Mouse (Mus musculus): Measurements from ENCODE around the gene Fcgr2b. TPM values are rescaled to one million over a fixed set of nuclear protein-coding genes. Genes with fewer than 3 reads are reported as not detected.

Gene Fcgr2b
- 0.24 TPM in 1 of 2 replicates, not detected in the other for polyA plus RNA-seq (2016; fragmentation: Nextera tagmentation; extraction: Ambion mirVana)

DNA sequence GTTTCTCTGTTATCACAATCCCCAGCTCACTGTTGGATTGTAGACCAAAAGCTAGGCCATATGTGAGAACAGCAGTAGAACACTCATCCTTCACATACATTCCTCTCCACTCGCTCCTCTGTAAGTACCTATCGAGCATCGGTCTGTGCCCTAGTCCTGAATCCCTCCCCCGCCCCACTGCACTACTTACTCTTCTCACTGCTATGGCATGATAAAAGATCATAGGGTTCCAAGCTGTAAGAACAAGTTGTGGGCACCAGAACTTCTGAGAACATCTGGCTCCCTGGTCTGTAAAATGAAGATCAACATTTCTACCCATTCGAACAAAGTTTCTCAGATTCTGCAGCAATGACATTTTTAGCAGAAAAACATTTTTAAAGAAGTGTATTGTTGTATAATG is at the start of gene Fcgr2b:
Gene Fcgr2b, minus strand, starts transcription at position 101 of the 400 bp plus-strand sequence.
- no peak within 1 kb of the TSS for H3K9ac ChIP-seq
- no peak within 1 kb of the TSS for H3K27ac ChIP-seq
- no peaks in the 10 kb centered on the region for H3K4me1 ChIP-seq
- H3K9me3 ChIP-seq, result no peaks in the 10 kb centered on the region
- 89% methylated on average over 5 of the region's 5 CpGs for WGBS
- H3K4me3 ChIP-seq, result no peak within 1 kb of the TSS
- no peaks in the 10 kb centered on the region for H3K36me3 ChIP-seq
- no peak within 1 kb of the TSS for H3K4me2 ChIP-seq (replicated peaks)
- ATAC-seq (ENCODE audit: low FRiP score, low read depth), result no peak
- no peaks in the 10 kb centered on the region for H3K27me3 ChIP-seq (replicated peaks)

DNA sequence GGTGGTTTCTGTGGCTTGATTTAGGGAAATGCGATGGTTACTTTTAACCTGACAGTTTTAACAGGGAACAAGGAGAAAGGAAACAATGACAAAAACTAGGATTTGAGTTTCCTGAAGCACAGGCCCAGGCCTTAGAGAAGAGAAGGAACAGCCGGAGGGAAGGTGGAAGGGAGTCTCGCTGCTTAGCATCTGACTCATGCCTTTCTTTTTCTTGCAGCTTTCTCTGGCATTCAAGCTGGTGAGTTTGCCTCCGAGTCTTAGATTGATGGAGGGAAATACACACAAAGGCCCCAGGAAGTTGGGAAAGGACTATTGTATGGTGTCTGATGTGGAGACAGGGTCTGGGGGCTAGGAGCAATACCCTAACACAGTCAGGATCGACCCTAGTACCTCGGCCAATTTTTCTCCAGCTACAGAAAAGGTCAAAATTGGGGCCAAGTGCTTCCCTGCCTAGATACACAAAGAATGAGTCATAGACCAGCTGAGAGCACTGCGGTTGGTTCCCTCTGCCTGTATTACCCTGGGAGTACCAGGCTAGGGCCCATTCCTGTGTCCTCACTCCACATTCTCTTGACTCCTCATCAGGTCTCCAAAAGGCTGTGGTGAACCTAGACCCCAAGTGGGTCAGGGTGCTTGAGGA is 43.1 kb upstream of the Fcgr2b start:
- Histone ChIP-seq H3K27me3 (replicated peaks) (no peaks in the 10 kb centered on the region), H3K9ac (no peak overlapping the region), H3K4me1 (no peaks in the 10 kb centered on the region), H3K27ac (no peak overlapping the region), H3K9me3 (no peaks in the 10 kb centered on the region), H3K4me3 (no peak overlapping the region), H3K36me3 (no peaks in the 10 kb centered on the region), H3K4me2 (replicated peaks) (no peak overlapping the region)
- no peak for ATAC-seq (ENCODE audit: low FRiP score, low read depth)
- WGBS, result 77% methylated on average over 7 of the region's 7 CpGs

DNA sequence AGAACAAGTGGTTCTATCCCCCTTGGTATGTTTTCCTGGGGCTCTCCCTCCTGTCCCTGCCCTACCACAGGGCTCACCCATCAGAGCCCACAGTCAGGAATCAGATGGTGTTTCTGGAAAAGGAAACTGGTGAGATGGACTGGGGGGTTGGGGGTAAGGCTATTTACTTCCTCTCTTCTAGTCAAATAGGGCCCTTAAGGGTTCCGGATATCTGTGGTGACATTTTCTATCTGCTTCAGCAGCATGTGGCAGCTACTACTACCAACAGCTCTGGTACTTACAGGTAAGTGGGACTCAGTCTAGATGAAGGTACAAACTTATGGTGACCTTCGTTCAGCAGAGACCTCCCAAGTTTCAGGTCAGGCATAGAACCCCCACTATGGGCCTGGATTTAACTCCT is 42.4 kb upstream of the Fcgr2b start, which contains the start of gene Fcgr4:
Gene Fcgr4, plus strand, starts transcription at position 184 of the 400 bp plus-strand sequence.
- no peaks in the 10 kb centered on the region for H3K9me3 ChIP-seq
- 82% methylated on average over 2 of the region's 2 CpGs for WGBS
- H3K4me2 ChIP-seq (replicated peaks), result no peak within 1 kb of the TSS
- no peak within 1 kb of the TSS for H3K4me3 ChIP-seq
- no peaks in the 10 kb centered on the region for H3K36me3 ChIP-seq
- H3K27me3 ChIP-seq (replicated peaks), result no peaks in the 10 kb centered on the region
- ATAC-seq (ENCODE audit: low FRiP score, low read depth), result no peak
- H3K27ac ChIP-seq, result no peak within 1 kb of the TSS
- H3K9ac ChIP-seq, result no peak within 1 kb of the TSS
- H3K4me1 ChIP-seq, result no peaks in the 10 kb centered on the region

- no peak overlapping the region for H3K27ac ChIP-seq
- no peaks in the 10 kb centered on the region for H3K4me1 ChIP-seq
- H3K4me3 ChIP-seq, result no peak overlapping the region
- no peaks in the 10 kb centered on the region for H3K36me3 ChIP-seq
- no peak overlapping the region for H3K4me2 ChIP-seq (replicated peaks)
- no peaks in the 10 kb centered on the region for H3K27me3 ChIP-seq (replicated peaks)
- no peak for ATAC-seq (ENCODE audit: low FRiP score, low read depth)
- no peaks in the 10 kb centered on the region for H3K9me3 ChIP-seq
- H3K9ac ChIP-seq, result no peak overlapping the region
- 59% methylated on average over 6 of the region's 6 CpGs for WGBS
Observed at GRCm38 (mm10) chr1:171017468-171018158, 41.3 kb upstream of the Fcgr2b start.

DNA sequence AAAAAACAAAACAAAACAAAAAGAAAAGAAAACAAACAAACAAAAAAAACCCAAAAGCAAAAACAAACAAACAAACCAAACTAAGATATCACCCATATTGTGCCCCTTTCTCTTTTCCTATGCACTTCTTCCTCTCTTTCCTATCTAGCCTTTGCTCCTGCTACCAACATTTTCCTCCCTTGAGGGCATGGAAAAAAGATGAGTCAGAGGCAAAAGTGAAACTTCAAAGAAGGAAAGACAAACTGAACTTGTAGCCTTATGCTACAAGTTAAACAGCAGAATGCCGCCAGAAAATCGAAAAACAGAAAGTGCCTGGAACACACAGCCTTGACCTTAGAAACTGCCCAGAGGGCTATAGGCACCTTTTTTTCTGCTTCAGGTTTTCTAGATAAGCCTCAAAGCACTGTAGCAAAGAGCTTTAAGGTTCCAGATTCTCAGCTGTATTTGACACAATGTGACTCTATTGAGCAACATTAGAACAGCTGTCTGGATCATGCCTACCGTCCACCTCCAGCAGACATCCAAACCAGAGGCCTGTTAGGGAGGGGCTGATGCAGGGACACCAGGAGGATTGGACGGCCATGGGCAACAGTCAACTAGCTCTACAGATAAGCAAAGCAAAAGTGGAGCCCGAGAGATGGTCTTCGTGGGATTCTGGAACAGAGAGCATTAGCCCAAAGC is 40.5 kb upstream of the Fcgr2b start:
- Histone ChIP-seq H3K4me2 (replicated peaks) (no peak overlapping the region), H3K27me3 (replicated peaks) (no peaks in the 10 kb centered on the region), H3K36me3 (no peaks in the 10 kb centered on the region), H3K4me1 (no peaks in the 10 kb centered on the region), H3K9me3 (no peaks in the 10 kb centered on the region), H3K9ac (no peak overlapping the region), H3K4me3 (no peak overlapping the region), H3K27ac (no peak overlapping the region)
- ATAC-seq (ENCODE audit: low FRiP score, low read depth), result no peak
- WGBS, result 93% methylated on average over 6 of the region's 6 CpGs

DNA sequence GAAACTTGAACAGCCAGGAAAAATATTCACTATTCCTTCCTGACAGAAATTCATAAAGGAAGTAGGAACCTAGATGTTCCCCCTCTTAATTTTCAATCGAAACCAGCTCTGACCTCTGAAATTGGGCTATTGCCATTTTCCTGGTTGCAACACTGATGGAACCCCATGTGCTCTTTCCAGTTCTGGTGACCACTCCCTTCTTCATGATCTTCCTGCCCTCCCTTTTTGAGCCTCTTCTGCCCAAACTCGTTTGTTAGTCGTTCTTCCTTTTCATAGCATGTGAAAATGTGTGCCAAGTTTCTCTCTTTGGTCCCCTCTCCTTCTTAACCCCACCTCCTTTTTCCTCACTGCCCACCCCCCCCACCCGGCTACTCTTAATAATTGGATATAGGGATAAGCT is 35.4 kb upstream of the Fcgr2b start:
- no peaks in the 10 kb centered on the region for H3K36me3 ChIP-seq
- no peaks in the 10 kb centered on the region for H3K9me3 ChIP-seq
- H3K9ac ChIP-seq, result no peak overlapping the region
- WGBS, result 86% methylated on average over 4 of the region's 4 CpGs
- H3K27ac ChIP-seq, result no peak overlapping the region
- H3K4me3 ChIP-seq, result no peak overlapping the region
- no peaks in the 10 kb centered on the region for H3K27me3 ChIP-seq (replicated peaks)
- ATAC-seq (ENCODE audit: low FRiP score, low read depth), result no peak
- H3K4me2 ChIP-seq (replicated peaks), result no peak overlapping the region
- no peaks in the 10 kb centered on the region for H3K4me1 ChIP-seq

GRCm38 (mm10) chr1:171006905-171007304 is 30.6 kb upstream of the Fcgr2b start:
- H3K4me3 ChIP-seq, result no peak overlapping the region
- 82% methylated on average over 2 of the region's 2 CpGs for WGBS
- no peaks in the 10 kb centered on the region for H3K36me3 ChIP-seq
- no peaks in the 10 kb centered on the region for H3K27me3 ChIP-seq (replicated peaks)
- H3K9me3 ChIP-seq, result no peaks in the 10 kb centered on the region
- no peak overlapping the region for H3K27ac ChIP-seq
- no peak for ATAC-seq (ENCODE audit: low FRiP score, low read depth)
- H3K4me1 ChIP-seq, result no peaks in the 10 kb centered on the region
- no peak overlapping the region for H3K4me2 ChIP-seq (replicated peaks)
- no peak overlapping the region for H3K9ac ChIP-seq

- Histone ChIP-seq H3K4me1 (no peaks in the 10 kb centered on the region), H3K9ac (no peak overlapping the region), H3K27ac (no peak overlapping the region), H3K4me3 (no peak overlapping the region), H3K9me3 (no peaks in the 10 kb centered on the region), H3K4me2 (replicated peaks) (no peak overlapping the region), H3K27me3 (replicated peaks) (no peaks in the 10 kb centered on the region), H3K36me3 (no peaks in the 10 kb centered on the region)
- WGBS, result 92% methylated on average over 4 of the region's 4 CpGs
- no peak for ATAC-seq (ENCODE audit: low FRiP score, low read depth)
Observed at GRCm38 (mm10) chr1:171006335-171006734, 30.0 kb upstream of the Fcgr2b start.

DNA sequence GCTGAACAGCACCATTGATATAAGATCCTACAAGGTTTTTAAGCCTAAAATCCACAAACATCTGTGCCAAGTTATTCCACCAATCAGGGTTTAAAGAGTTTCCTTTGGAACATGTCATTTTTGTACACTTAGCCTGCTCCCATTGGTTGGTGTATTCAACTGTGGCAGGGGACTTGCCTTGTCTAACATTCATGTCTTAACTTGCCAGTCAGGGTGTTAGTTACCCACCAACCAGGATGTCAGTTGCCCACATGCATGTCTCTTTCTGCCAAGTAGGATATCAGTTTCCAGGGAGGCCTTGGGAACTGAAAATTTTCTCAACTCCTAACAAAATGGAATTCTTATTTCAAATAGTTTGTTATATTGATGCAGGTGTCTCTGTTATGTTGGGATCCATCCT is 29.2 kb upstream of the Fcgr2b start:
- no peak overlapping the region for H3K4me2 ChIP-seq (replicated peaks)
- no peak overlapping the region for H3K4me3 ChIP-seq
- no peaks in the 10 kb centered on the region for H3K4me1 ChIP-seq
- H3K36me3 ChIP-seq, result no peaks in the 10 kb centered on the region
- no peaks in the 10 kb centered on the region for H3K9me3 ChIP-seq
- no peaks in the 10 kb centered on the region for H3K27me3 ChIP-seq (replicated peaks)
- no peak for ATAC-seq (ENCODE audit: low FRiP score, low read depth)
- no peak overlapping the region for H3K27ac ChIP-seq
- H3K9ac ChIP-seq, result no peak overlapping the region

DNA sequence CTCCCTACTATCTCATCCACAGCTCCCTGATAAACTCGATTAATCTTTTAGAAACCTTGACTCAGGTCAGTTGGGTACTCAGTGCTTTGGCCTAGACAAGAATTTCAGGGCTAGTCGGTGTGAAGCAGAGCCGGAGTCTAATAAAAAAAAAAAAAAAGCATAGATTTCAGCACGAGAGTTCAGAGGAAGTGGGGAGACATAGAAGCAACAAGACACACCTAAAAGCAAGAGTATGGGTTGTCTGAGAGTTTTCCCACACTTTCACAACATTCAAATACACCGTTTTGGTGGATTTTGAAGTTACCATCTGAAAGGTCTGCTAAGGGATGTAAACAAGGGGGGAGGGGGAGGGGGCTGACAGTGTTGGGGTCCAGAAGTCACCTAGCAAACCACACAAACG is 28.7 kb upstream of the Fcgr2b start:
- no peak overlapping the region for H3K4me3 ChIP-seq
- no peaks in the 10 kb centered on the region for H3K27me3 ChIP-seq (replicated peaks)
- H3K9ac ChIP-seq, result no peak overlapping the region
- H3K36me3 ChIP-seq, result no peaks in the 10 kb centered on the region
- no peak overlapping the region for H3K27ac ChIP-seq
- no peak for ATAC-seq (ENCODE audit: low FRiP score, low read depth)
- WGBS, result 72% methylated on average over 6 of the region's 6 CpGs
- H3K9me3 ChIP-seq, result no peaks in the 10 kb centered on the region
- H3K4me1 ChIP-seq, result no peaks in the 10 kb centered on the region
- no peak overlapping the region for H3K4me2 ChIP-seq (replicated peaks)

- H3K36me3 ChIP-seq, result no peaks in the 10 kb centered on the region
- H3K9me3 ChIP-seq, result no peaks in the 10 kb centered on the region
- H3K4me1 ChIP-seq, result no peaks in the 10 kb centered on the region
- H3K4me3 ChIP-seq, result no peak overlapping the region
- no peak overlapping the region for H3K9ac ChIP-seq
- no peak overlapping the region for H3K4me2 ChIP-seq (replicated peaks)
- no peaks in the 10 kb centered on the region for H3K27me3 ChIP-seq (replicated peaks)
- ATAC-seq (ENCODE audit: low FRiP score, low read depth), result no peak
- H3K27ac ChIP-seq, result no peak overlapping the region
Observed at GRCm38 (mm10) chr1:170999811-171000210, 23.5 kb upstream of the Fcgr2b start.

DNA sequence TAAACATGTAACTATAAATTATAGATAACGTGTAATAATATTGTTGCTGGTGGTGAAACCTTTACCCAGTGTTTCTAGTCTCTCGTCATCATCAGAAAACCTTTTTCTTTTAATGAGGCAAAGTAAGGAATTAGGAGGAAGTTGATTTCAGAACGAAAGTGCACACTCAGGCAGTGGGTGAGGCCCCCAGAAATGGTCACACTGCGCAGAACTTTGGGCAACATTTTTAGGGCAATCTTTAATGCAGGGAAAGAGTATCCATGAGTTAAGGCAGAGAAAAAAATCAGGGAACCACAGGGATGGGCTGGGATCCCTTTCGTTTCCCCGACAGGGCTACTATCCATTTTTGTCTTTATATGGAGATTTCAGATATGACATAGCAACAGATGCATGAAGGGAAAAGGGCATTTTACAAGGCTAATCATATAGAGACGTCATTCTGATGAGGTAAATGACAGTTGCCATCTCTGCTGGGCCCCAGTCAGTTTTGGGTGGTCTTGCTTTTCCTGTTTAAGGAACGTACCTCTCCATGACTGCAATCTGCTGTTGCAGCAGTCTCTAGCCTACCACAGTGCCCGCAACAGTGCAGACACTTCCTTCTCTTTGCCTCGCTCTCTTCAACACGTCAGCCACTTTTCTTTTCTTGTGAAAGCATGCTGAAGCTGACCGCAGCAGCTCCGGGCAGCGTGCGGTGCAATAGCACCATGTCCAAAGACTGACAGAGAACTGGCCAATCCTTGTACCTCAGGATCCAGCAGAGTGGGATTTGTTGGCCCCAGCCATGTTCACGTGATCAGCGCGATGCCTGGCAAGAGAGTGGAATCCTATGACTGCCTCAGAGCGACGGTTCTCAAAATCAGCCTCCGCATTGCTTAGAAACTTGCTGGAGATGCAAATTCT is 21.7 kb upstream of the Fcgr2b start:
- Histone ChIP-seq H3K4me1 (no peaks in the 10 kb centered on the region), H3K4me2 (replicated peaks) (peak overlapping the region; percentile 25; the same call in 1 of the 2 replicates), H3K36me3 (no peaks in the 10 kb centered on the region), H3K9me3 (no peaks in the 10 kb centered on the region), H3K27me3 (replicated peaks) (no peaks in the 10 kb centered on the region; the same call in 1 of the 2 replicates), H3K9ac (no peak overlapping the region), H3K27ac (no peak overlapping the region), H3K4me3 (no peak overlapping the region)
- WGBS, result 66% methylated on average over 21 of the region's 21 CpGs
- ATAC-seq (ENCODE audit: low FRiP score, low read depth), result no peak

Measured in neural tube, embryonic 12.5 days (tissue).